Mouse (Mus musculus) CH12.LX (cell line): ENCODE data around the gene Nat8f6. TPM values are rescaled to one million over a fixed set of nuclear protein-coding genes. Genes with fewer than 3 reads are reported as not detected.

ENCODE experiments used
- DNase-seq: peaks from one replicate; pipeline ENCODE4 v3.0.0-alpha.2; 2013; ENCODE audit errors: extremely low read depth
- H3K27ac ChIP-seq: 2 replicates; pipeline ENCODE4 v1.5.1; 2012; ENCODE audit warnings: low read depth, mild to moderate bottlenecking, control low read depth, moderate library complexity; ENCODE audit not compliant: insufficient read depth
- H3K27me3 ChIP-seq: replicated peaks from 2 replicates; pipeline ENCODE3; 2012; ENCODE audit warnings: inconsistent platforms
- H3K36me3 ChIP-seq, 2 experiments: replicated peaks in 1 of 2; 2 replicates each; pipeline versions ENCODE3 to v1.6.1; 2012; ENCODE audit warnings: inconsistent platforms in 1 of 2, low read length in 1 of 2, mild to moderate bottlenecking in 1 of 2, mixed read lengths in 1 of 2, moderate library complexity in 1 of 2; ENCODE audit not compliant: control insufficient read depth in 1 of 2, insufficient read depth in 1 of 2
- H3K4me1 ChIP-seq, 2 experiments: 2 replicates each; pipeline ENCODE4 v1.6.1; 2012; ENCODE audit warnings: inconsistent platforms in 1 of 2, moderate library complexity in 1 of 2; ENCODE audit not compliant: insufficient read depth in 2 of 2, control insufficient read depth in 1 of 2
- H3K4me2 ChIP-seq: 2 replicates; pipeline ENCODE4 v1.6.1; 2012; ENCODE audit warnings: low read depth, mild to moderate bottlenecking, control low read depth; ENCODE audit not compliant: poor library complexity, insufficient read depth, severe bottlenecking
- H3K4me3 ChIP-seq, 3 experiments: fragments of 150-350 bp in 1 of 3; sonication (generic) in 1 of 3; replicated peaks in 1 of 3; 2 replicates each; pipeline versions ENCODE3 to v1.5.1; 2011 to 2012; ENCODE audit warnings: low read depth in 2 of 3, low read length in 2 of 3, mild to moderate bottlenecking in 2 of 3, moderate library complexity in 2 of 3, control low read depth in 1 of 3, improper control_type of control experiment in 1 of 3, inconsistent platforms in 1 of 3, mixed read lengths in 1 of 3; ENCODE audit not compliant: poor library complexity in 1 of 3
- H3K79me2 ChIP-seq: replicated peaks from 2 replicates; pipeline ENCODE4 v1.6.1; 2012; ENCODE audit warnings: mild to moderate bottlenecking, moderate library complexity; ENCODE audit not compliant: control insufficient read depth, poor library complexity, insufficient read depth, severe bottlenecking; ENCODE audit errors: extremely low read depth
- H3K9ac ChIP-seq: 2 replicates; pipeline ENCODE4 v1.6.1; 2012; ENCODE audit warnings: low read depth, mild to moderate bottlenecking, control low read depth, moderate library complexity; ENCODE audit not compliant: insufficient read depth
- H3K9me3 ChIP-seq: replicated peaks from 2 replicates; pipeline ENCODE3; 2012; ENCODE audit warnings: low read length, inconsistent platforms, mixed read lengths
- CHD1 ChIP-seq: IDR thresholded peaks from 2 replicates; pipeline ENCODE4 v1.6.1; 2012; ENCODE audit warnings: low read depth, low read length, improper control_type of control experiment, inconsistent platforms
- CHD2 ChIP-seq: IDR thresholded peaks from 2 replicates; pipeline ENCODE4 v1.6.1; 2011; ENCODE audit warnings: low read length, improper control_type of control experiment
- E2F4 ChIP-seq: IDR thresholded peaks from 2 replicates; pipeline ENCODE4 v1.6.1; 2011; ENCODE audit warnings: low read depth, low read length, improper control_type of control experiment; ENCODE audit not compliant: insufficient replicate concordance
- EP300 ChIP-seq: IDR thresholded peaks from 2 replicates; pipeline ENCODE4 v1.6.1; 2011; ENCODE audit warnings: low read length, improper control_type of control experiment
- GABPA ChIP-seq: IDR thresholded peaks from 2 replicates; pipeline ENCODE4 v1.6.1; 2012; ENCODE audit warnings: low read depth, low read length, improper control_type of control experiment, inconsistent platforms; ENCODE audit not compliant: insufficient replicate concordance
- HCFC1 ChIP-seq: IDR thresholded peaks from 2 replicates; pipeline ENCODE4 v1.6.1; 2012; ENCODE audit warnings: low read depth, mild to moderate bottlenecking, inconsistent platforms, low read length, improper control_type of control experiment
- IRF4 ChIP-seq: IDR thresholded peaks from 2 replicates; pipeline ENCODE4 v1.6.1; 2014; ENCODE audit warnings: low read depth, mild to moderate bottlenecking, inconsistent platforms, low read length, improper control_type of control experiment
- JUN ChIP-seq: IDR thresholded peaks from 2 replicates; pipeline ENCODE4 v1.6.1; 2011; ENCODE audit warnings: low read depth, mild to moderate bottlenecking, low read length, improper control_type of control experiment, moderate library complexity; ENCODE audit not compliant: insufficient read depth
- JUND ChIP-seq: conservative IDR thresholded peaks from 2 replicates; pipeline ENCODE4 v1.6.1; 2011; ENCODE audit warnings: low read depth, low read length, improper control_type of control experiment
- KAT2A ChIP-seq: IDR thresholded peaks from 2 replicates; pipeline ENCODE4 v1.6.1; 2012; ENCODE audit warnings: low read length, improper control_type of control experiment, inconsistent platforms; ENCODE audit not compliant: insufficient replicate concordance
- MAZ ChIP-seq: IDR thresholded peaks from 2 replicates; pipeline ENCODE4 v1.6.1; 2012; ENCODE audit warnings: low read depth, mild to moderate bottlenecking, inconsistent platforms, low read length, improper control_type of control experiment, moderate library complexity
- MEF2A ChIP-seq: IDR thresholded peaks from 2 replicates; pipeline ENCODE4 v1.6.1; 2014; ENCODE audit warnings: low read depth, mild to moderate bottlenecking, inconsistent platforms, low read length, improper control_type of control experiment, borderline replicate concordance
- MXI1 ChIP-seq: IDR thresholded peaks from 2 replicates; pipeline ENCODE4 v1.6.1; 2011; ENCODE audit warnings: mild to moderate bottlenecking, low read depth, low read length, improper control_type of control experiment
- MYC ChIP-seq: IDR thresholded peaks from 2 replicates; pipeline ENCODE4 v1.6.1; 2011; ENCODE audit warnings: low read depth, mild to moderate bottlenecking, improper control_type of control experiment, low read length
- NRF1 ChIP-seq: IDR thresholded peaks from 2 replicates; pipeline ENCODE4 v1.6.1; 2014; ENCODE audit warnings: low read depth, mild to moderate bottlenecking, inconsistent platforms, low read length, improper control_type of control experiment, moderate library complexity
- RAD21 ChIP-seq: IDR thresholded peaks from 2 replicates; pipeline ENCODE4 v1.6.1; 2011; ENCODE audit warnings: low read depth, mild to moderate bottlenecking, low read length, improper control_type of control experiment, moderate library complexity
- RCOR1 ChIP-seq: conservative IDR thresholded peaks from 2 replicates; pipeline ENCODE4 v1.6.1; 2012; ENCODE audit warnings: low read depth, mild to moderate bottlenecking, inconsistent platforms, low read length, improper control_type of control experiment
- SMC3 ChIP-seq: IDR thresholded peaks from 2 replicates; pipeline ENCODE4 v1.6.1; 2011; ENCODE audit warnings: low read depth, low read length, improper control_type of control experiment
- TCF12 ChIP-seq: IDR thresholded peaks from 2 replicates; pipeline ENCODE4 v1.6.1; 2014; ENCODE audit warnings: low read depth, mild to moderate bottlenecking, inconsistent platforms, low read length, improper control_type of control experiment
- UBTF ChIP-seq: IDR thresholded peaks from 2 replicates; pipeline ENCODE4 v1.6.1; 2012; ENCODE audit warnings: low read depth, mild to moderate bottlenecking, inconsistent platforms, low read length, improper control_type of control experiment, moderate library complexity
- USF1 ChIP-seq: IDR thresholded peaks from 2 replicates; pipeline ENCODE4 v1.6.1; 2014; ENCODE audit warnings: low read depth, mild to moderate bottlenecking, inconsistent platforms, low read length, improper control_type of control experiment
- USF2 ChIP-seq: conservative IDR thresholded peaks from 2 replicates; pipeline ENCODE4 v1.6.1; 2011; ENCODE audit warnings: low read depth, low read length, improper control_type of control experiment
- ZC3H11A ChIP-seq: IDR thresholded peaks from 2 replicates; pipeline ENCODE4 v1.6.1; 2012; ENCODE audit warnings: low read depth, mild to moderate bottlenecking, inconsistent platforms, low read length, improper control_type of control experiment
- ZKSCAN1 ChIP-seq: IDR thresholded peaks from 2 replicates; pipeline ENCODE4 v1.6.1; 2012; ENCODE audit warnings: low read depth, inconsistent platforms, low read length, improper control_type of control experiment, borderline replicate concordance
- ZMIZ1 ChIP-seq: IDR thresholded peaks from 2 replicates; pipeline ENCODE4 v1.6.1; 2012; ENCODE audit warnings: low read depth, mild to moderate bottlenecking, inconsistent platforms, low read length, improper control_type of control experiment
- ZNF384 ChIP-seq: IDR thresholded peaks from 2 replicates; pipeline ENCODE4 v1.6.1; 2012; ENCODE audit warnings: low read depth, low read length, improper control_type of control experiment, inconsistent platforms
- dilution Hi-C: fragments of 300-500 bp; cut with MboI; formaldehyde crosslinking; loops from 2 replicates; pipeline ENCODE4 v1.14.3; 2020; ENCODE audit warnings: low sequenced_read_pairs; ENCODE audit not compliant: extremely low pct_unique_long_range_greater_than_20kb, extremely low pct_ligation_motif_present
- in situ Hi-C: fragments of 300-500 bp; cut with MboI; formaldehyde crosslinking; loops from 3 replicates; pipeline ENCODE4 v1.14.3; 2019; ENCODE audit warnings: low sequenced_read_pairs, low pct_ligation_motif_present, low pct_unique_long_range_greater_than_20kb, mixed read lengths
- polyA plus RNA-seq: library from polyadenylated mRNA; unstranded; fragments of >175 nt; gene quantifications from 2 replicates; pipeline ENCODE4 v1.2.1, GENCODE M21; 2012; ENCODE audit warnings: low read depth; ENCODE audit not compliant: insufficient read length
- total RNA-seq, 2 experiments: library from RNA; depleted of rRNA; stranded (reverse); fragments of 300-350 nt in 1 of 2; fragments of >200 nt in 1 of 2; gene quantifications; 2 replicates each; pipeline ENCODE4 v1.2.3; 2012 to 2014

The Nat8f6 gene
- total and polyA plus RNA-seq, 3 experiments = not detected

- dilution Hi-C loops (no loop called here), in situ Hi-C loops (no loop called here)
- Histone ChIP-seq H3K9ac (no peak overlapping the region), H3K4me3 (no peak overlapping the region), H3K27ac (no peak overlapping the region), H3K9me3 (no peaks in the 10 kb centered on the region), H3K4me1 (no peaks in the 10 kb centered on the region), H3K79me2 (no peaks in the 10 kb centered on the region), H3K27me3 (peaks cover 73% of the 10 kb centered on the region), H3K36me3 (no peaks in the 10 kb centered on the region), H3K4me2 (no peak overlapping the region)
- no peak for DNase-seq
- TF ChIP-seq KAT2A (no peak), ZMIZ1 (no peak), UBTF (no peak), ZKSCAN1 (no peak), USF2 (no peak), SMC3 (no peak), MYC (no peak), CHD1 (no peak), JUN (no peak), MAZ (no peak), RCOR1 (no peak), ZNF384 (no peak), CHD2 (no peak), MEF2A (no peak), IRF4 (no peak), HCFC1 (no peak), JUND (no peak)
Observed at GRCm38 (mm10) chr6:85851062-85851773, 30.5 kb upstream of the Nat8f6 start.

- H3K27me3 ChIP-seq = peaks cover 66% of the 10 kb centered on the region
- no peaks in the 10 kb centered on the region for H3K36me3 ChIP-seq
- H3K4me1 ChIP-seq = no peaks in the 10 kb centered on the region
- no peaks in the 10 kb centered on the region for H3K79me2 ChIP-seq
- no peak overlapping the region for H3K27ac ChIP-seq
- no peaks in the 10 kb centered on the region for H3K9me3 ChIP-seq
- no peak overlapping the region for H3K4me2 ChIP-seq
- H3K9ac ChIP-seq = no peak overlapping the region
- H3K4me3 ChIP-seq = no peak overlapping the region
- in situ Hi-C loops = no loop called here
- no peak for DNase-seq
- TF ChIP-seq TCF12 (no peak), MEF2A (no peak), MYC (no peak), ZC3H11A (no peak), MXI1 (no peak), IRF4 (no peak), NRF1 (no peak), E2F4 (no peak), EP300 (no peak), USF2 (no peak), ZMIZ1 (no peak), GABPA (no peak), MAZ (no peak), RAD21 (no peak), USF1 (no peak), ZNF384 (no peak)
- dilution Hi-C loops = no loop called here
Observed at GRCm38 (mm10) chr6:85849240-85849639, 28.5 kb upstream of the Nat8f6 start.
